Mouse (Mus musculus) E14TG2a.4 (cell line): ENCODE measurements around the gene Rdm1.

ENCODE experiments used
- H3K27me3 ChIP-seq: 2 replicates; pipeline ENCODE4 v1.6.1; 2014; ENCODE audit warnings: low read length, control low read depth; ENCODE audit not compliant: insufficient read depth
- H3K36me3 ChIP-seq: 2 replicates; pipeline ENCODE4 v1.6.1; 2014; ENCODE audit warnings: low read length, control low read depth; ENCODE audit not compliant: insufficient read depth
- H3K4me1 ChIP-seq: replicated peaks from 2 replicates; pipeline ENCODE4 v1.6.1; 2014; ENCODE audit warnings: low read depth, low read length, control low read depth
- H3K4me3 ChIP-seq: replicated peaks from 2 replicates; pipeline ENCODE4 v1.5.1; 2014; ENCODE audit warnings: mild to moderate bottlenecking, low read length
- H3K9me3 ChIP-seq: 2 replicates; pipeline ENCODE4 v1.6.1; 2014; ENCODE audit warnings: low read length, control low read depth
- CTCF ChIP-seq: conservative IDR thresholded peaks from 2 replicates; pipeline ENCODE4 v1.5.1; 2014; ENCODE audit warnings: low read length
- NANOG ChIP-seq: IDR thresholded peaks from 2 replicates; pipeline ENCODE4 v1.6.1; 2014; ENCODE audit warnings: borderline replicate concordance, low read length, mixed read lengths
- POU5F1 ChIP-seq: IDR thresholded peaks from 2 replicates; pipeline ENCODE4 v1.6.1; 2014; ENCODE audit warnings: low read length, borderline replicate concordance

Rdm1 gene

GRCm38 (mm10) chr11:101664825-101665635 lies 38.0 kb downstream of the Rdm1 start, which contains the start of gene Arl4d:
TSS of gene Arl4d (plus strand) at chr11:101665541.
- peaks cover 12% of the 10 kb centered on the region for H3K36me3 ChIP-seq
- no peaks in the 10 kb centered on the region for H3K9me3 ChIP-seq
- H3K27me3 ChIP-seq = peaks cover 7% of the 10 kb centered on the region; the same call in 1 of the 2 replicates
- peak within 1 kb of the TSS; percentile 85 for H3K4me3 ChIP-seq
- peaks cover 73% of the 10 kb centered on the region for H3K4me1 ChIP-seq
- no peak for TF ChIP-seq NANOG

- Histone ChIP-seq H3K4me3 (peak overlapping the region; percentile 85), H3K36me3 (peaks cover 12% of the 10 kb centered on the region), H3K4me1 (peaks cover 78% of the 10 kb centered on the region), H3K27me3 (peaks cover 7% of the 10 kb centered on the region; the same call in 1 of the 2 replicates), H3K9me3 (no peaks in the 10 kb centered on the region)
- TF ChIP-seq POU5F1 (no peak), CTCF (no peak), NANOG (no peak)
These were observed 38.6 kb downstream of the Rdm1 start for GRCm38 (mm10) chr11:101665636-101665992.

GRCm38 (mm10) chr11:101666626-101667345 lies 39.8 kb downstream of the Rdm1 start:
- no peak for TF ChIP-seq POU5F1
- no peak for TF ChIP-seq CTCF
- TF ChIP-seq NANOG = no peak
- peaks cover 7% of the 10 kb centered on the region; the same call in 1 of the 2 replicates for H3K27me3 ChIP-seq
- H3K36me3 ChIP-seq = peaks cover 12% of the 10 kb centered on the region
- peaks cover 77% of the 10 kb centered on the region for H3K4me1 ChIP-seq
- peak overlapping the region; percentile 85 for H3K4me3 ChIP-seq
- H3K9me3 ChIP-seq = no peaks in the 10 kb centered on the region

- H3K9me3 ChIP-seq = no peaks in the 10 kb centered on the region
- TF ChIP-seq CTCF (no peak), POU5F1 (no peak), NANOG (no peak)
- H3K4me3 ChIP-seq = 0 out of 2 replicates have a peak overlapping the region, but pooled peaks have one; percentile 10
- H3K27me3 ChIP-seq = peaks cover 7% of the 10 kb centered on the region; the same call in 1 of the 2 replicates
- peaks cover 12% of the 10 kb centered on the region for H3K36me3 ChIP-seq
- H3K4me1 ChIP-seq = peaks cover 71% of the 10 kb centered on the region
These were observed 41.0 kb downstream of the Rdm1 start for GRCm38 (mm10) chr11:101667871-101668532.

- Histone ChIP-seq H3K36me3 (peaks cover 12% of the 10 kb centered on the region), H3K27me3 (peaks cover 7% of the 10 kb centered on the region; the same call in 1 of the 2 replicates), H3K4me3 (no peak overlapping the region), H3K4me1 (peaks cover 71% of the 10 kb centered on the region), H3K9me3 (no peaks in the 10 kb centered on the region)
- TF ChIP-seq POU5F1 (no peak), NANOG (no peak), CTCF (no peak)
These were observed 41.7 kb downstream of the Rdm1 start for GRCm38 (mm10) chr11:101668546-101669261.

- no peak overlapping the region for H3K4me3 ChIP-seq
- peaks cover 12% of the 10 kb centered on the region for H3K36me3 ChIP-seq
- peaks cover 75% of the 10 kb centered on the region for H3K4me1 ChIP-seq
- no peak for TF ChIP-seq NANOG
- no peak for TF ChIP-seq CTCF
- TF ChIP-seq POU5F1 = no peak
- H3K9me3 ChIP-seq = no peaks in the 10 kb centered on the region
- H3K27me3 ChIP-seq = peaks cover 7% of the 10 kb centered on the region; the same call in 1 of the 2 replicates
These were observed 43.3 kb downstream of the Rdm1 start for GRCm38 (mm10) chr11:101670334-101670733.

- Histone ChIP-seq H3K4me1 (peaks cover 71% of the 10 kb centered on the region), H3K27me3 (peaks cover 6% of the 10 kb centered on the region; the same call in 1 of the 2 replicates), H3K36me3 (peaks cover 12% of the 10 kb centered on the region), H3K4me3 (no peak overlapping the region), H3K9me3 (no peaks in the 10 kb centered on the region)
- TF ChIP-seq NANOG (no peak), POU5F1 (no peak), CTCF (no peak)
These were observed 44.3 kb downstream of the Rdm1 start for GRCm38 (mm10) chr11:101671255-101671654.
